Mouse (Mus musculus) kidney, embryonic 14.5 days (tissue): ENCODE measurements around the gene Baz2b. TPM values are rescaled to one million over a fixed set of nuclear protein-coding genes. Genes with fewer than 3 reads are reported as not detected.

Experiments
- ATAC-seq: fragments of 200-750 bp; cut with Nextera tagmentation; 2 replicates; pipeline ENCODE4 v1.8.0; 2017; ENCODE audit warnings: moderate number of reproducible peaks, mild to moderate bottlenecking, moderate TSS enrichment, moderate library complexity; ENCODE audit not compliant: low FRiP score, low TSS enrichment
- H3K27ac ChIP-seq: fragments of 300-500 bp; sonication (generic); 2 replicates; pipeline ENCODE4 v1.5.1; 2014; ENCODE audit warnings: low read depth, mild to moderate bottlenecking, low read length, moderate library complexity, mixed read lengths
- H3K27me3 ChIP-seq: fragments of 300-500 bp; sonication (generic); 2 replicates; pipeline ENCODE4 v1.6.1; 2014; ENCODE audit warnings: mild to moderate bottlenecking, low read length; ENCODE audit not compliant: control insufficient read depth, insufficient read depth
- H3K36me3 ChIP-seq: fragments of 300-500 bp; sonication (generic); 2 replicates; pipeline ENCODE4 v1.6.1; 2014; ENCODE audit warnings: low read length, mixed read lengths; ENCODE audit not compliant: control insufficient read depth, insufficient read depth
- H3K4me1 ChIP-seq: fragments of 300-500 bp; sonication (generic); 2 replicates; pipeline ENCODE4 v1.6.1; 2014; ENCODE audit warnings: low read length, mixed read lengths; ENCODE audit not compliant: control insufficient read depth, insufficient read depth
- H3K4me2 ChIP-seq: fragments of 300-500 bp; sonication (generic); replicated peaks from 2 replicates; pipeline ENCODE4 v1.6.1; 2014; ENCODE audit warnings: low read depth, mild to moderate bottlenecking, low read length
- H3K4me3 ChIP-seq: fragments of 300-500 bp; sonication (generic); 2 replicates; pipeline ENCODE4 v1.5.1; 2014; ENCODE audit warnings: mild to moderate bottlenecking, low read length
- H3K9ac ChIP-seq: fragments of 300-500 bp; sonication (generic); 2 replicates; pipeline ENCODE4 v1.6.1; 2014; ENCODE audit warnings: low read depth, mild to moderate bottlenecking, low read length, moderate library complexity
- H3K9me3 ChIP-seq: fragments of 300-500 bp; sonication (generic); 2 replicates; pipeline ENCODE4 v1.6.1; 2016; ENCODE audit warnings: low read length; ENCODE audit not compliant: control insufficient read depth
- WGBS: fragments of 180-500 bp; shearing (Covaris S2); extraction: QIAGEN DNeasy Blood & Tissue Kit; methylation state at CpG from one replicate; pipeline ENCODE4 v1.1.7; 2014; 5-methylcytosine and 5-hydroxymethylcytosine counted together
- polyA plus RNA-seq: library from polyadenylated mRNA; unstranded; fragments of >200 nt; fragmentation: Nextera tagmentation; extraction: Ambion mirVana; gene quantifications from 2 replicates; pipeline ENCODE4 v1.2.1, GENCODE M21; 2014

The Baz2b gene
- polyA plus RNA-seq, 1 experiment from 2014 or later = 70.4 TPM

GRCm38 (mm10) chr2:59898105-59898504, 311.5 kb downstream of the Baz2b start:
- no peak overlapping the region for H3K4me3 ChIP-seq
- no peak overlapping the region for H3K9ac ChIP-seq
- H3K9me3 ChIP-seq = no peaks in the 10 kb centered on the region
- 83% methylated on average over 6 of the region's 7 CpGs for WGBS
- H3K27ac ChIP-seq = no peak overlapping the region
- H3K27me3 ChIP-seq = no peaks in the 10 kb centered on the region
- ATAC-seq = no peak
- peaks cover 29% of the 10 kb centered on the region for H3K36me3 ChIP-seq
- no peak overlapping the region for H3K4me2 ChIP-seq
- H3K4me1 ChIP-seq = no peaks in the 10 kb centered on the region

GRCm38 (mm10) chr2:59896837-59897236, 312.8 kb downstream of the Baz2b start:
- Histone ChIP-seq H3K27me3 (no peaks in the 10 kb centered on the region), H3K4me2 (no peak overlapping the region), H3K27ac (no peak overlapping the region), H3K36me3 (peaks cover 20% of the 10 kb centered on the region), H3K4me3 (no peak overlapping the region), H3K9me3 (no peaks in the 10 kb centered on the region), H3K9ac (no peak overlapping the region), H3K4me1 (no peaks in the 10 kb centered on the region)
- WGBS = 53% methylated on average over 8 of the region's 8 CpGs
- ATAC-seq = peak; percentile 76; the same call in 1 of the 2 replicates

- no peaks in the 10 kb centered on the region for H3K4me1 ChIP-seq
- H3K27ac ChIP-seq = no peak overlapping the region
- no peak overlapping the region for H3K4me2 ChIP-seq
- peaks cover 16% of the 10 kb centered on the region for H3K36me3 ChIP-seq
- 75% methylated on average over 7 of the region's 7 CpGs for WGBS
- no peak overlapping the region for H3K9ac ChIP-seq
- H3K9me3 ChIP-seq = no peaks in the 10 kb centered on the region
- H3K27me3 ChIP-seq = no peaks in the 10 kb centered on the region
- no peak for ATAC-seq
- H3K4me3 ChIP-seq = no peak overlapping the region
Measured at GRCm38 (mm10) chr2:59896400-59896799, 313.2 kb downstream of the Baz2b start.

- H3K4me3 ChIP-seq = no peak overlapping the region
- no peaks in the 10 kb centered on the region for H3K27me3 ChIP-seq
- no peak overlapping the region for H3K9ac ChIP-seq
- H3K4me2 ChIP-seq = no peak overlapping the region
- H3K4me1 ChIP-seq = no peaks in the 10 kb centered on the region
- 0 out of 2 replicates have a peak, but pooled peaks cover 2% of the 10 kb centered on the region for H3K36me3 ChIP-seq
- no peaks in the 10 kb centered on the region for H3K9me3 ChIP-seq
- 59% methylated on average over 6 of the region's 6 CpGs for WGBS
- no peak for ATAC-seq
- H3K27ac ChIP-seq = no peak overlapping the region
Measured at GRCm38 (mm10) chr2:59889699-59890098, 319.9 kb downstream of the Baz2b start.

GRCm38 (mm10) chr2:59882742-59883281, 326.8 kb downstream of the Baz2b start:
- no peaks in the 10 kb centered on the region for H3K36me3 ChIP-seq
- no peak overlapping the region; the same call in 1 of the 2 replicates for H3K27ac ChIP-seq
- peak; percentile 15; the same call in 1 of the 2 replicates for ATAC-seq
- no peaks in the 10 kb centered on the region for H3K27me3 ChIP-seq
- H3K4me3 ChIP-seq = peak overlapping the region; percentile 83
- H3K9me3 ChIP-seq = 0 out of 2 replicates have a peak, but pooled peaks cover 5% of the 10 kb centered on the region
- no peak overlapping the region for H3K9ac ChIP-seq
- H3K4me1 ChIP-seq = 0 out of 2 replicates have a peak, but pooled peaks cover 6% of the 10 kb centered on the region
- WGBS = 72% methylated on average over 8 of the region's 8 CpGs
- H3K4me2 ChIP-seq = peak overlapping the region; percentile 68

GRCm38 (mm10) chr2:59881831-59882741, 327.6 kb downstream of the Baz2b start, which contains the start of gene Wdsub1:
Gene Wdsub1 (minus strand): TSS chr2:59882591.
- Histone ChIP-seq H3K9me3 (0 out of 2 replicates have a peak, but pooled peaks cover 5% of the 10 kb centered on the region), H3K36me3 (no peaks in the 10 kb centered on the region), H3K4me1 (0 out of 2 replicates have a peak, but pooled peaks cover 6% of the 10 kb centered on the region), H3K9ac (peak within 1 kb of the TSS; percentile 76), H3K4me3 (peak within 1 kb of the TSS; percentile 83), H3K4me2 (peak within 1 kb of the TSS; percentile 68), H3K27me3 (no peaks in the 10 kb centered on the region), H3K27ac (peak within 1 kb of the TSS; percentile 51; the same call in 1 of the 2 replicates)
- peak; percentile 97 for ATAC-seq
- WGBS = 5% methylated on average over 57 of the region's 57 CpGs

- no peaks in the 10 kb centered on the region for H3K36me3 ChIP-seq
- peak overlapping the region; percentile 68 for H3K4me2 ChIP-seq
- ATAC-seq = no peak
- H3K27ac ChIP-seq = no peak overlapping the region
- peak overlapping the region; percentile 76; the same call in 1 of the 2 replicates for H3K9ac ChIP-seq
- no peaks in the 10 kb centered on the region for H3K27me3 ChIP-seq
- H3K4me3 ChIP-seq = peak overlapping the region; percentile 83
- 0 out of 2 replicates have a peak, but pooled peaks cover 5% of the 10 kb centered on the region for H3K9me3 ChIP-seq
- 0 out of 2 replicates have a peak, but pooled peaks cover 6% of the 10 kb centered on the region for H3K4me1 ChIP-seq
- 78% methylated on average over 6 of the region's 6 CpGs for WGBS
Measured at GRCm38 (mm10) chr2:59881404-59881803, 328.2 kb downstream of the Baz2b start.

- Histone ChIP-seq H3K27ac (no peak overlapping the region), H3K4me2 (no peak overlapping the region), H3K4me1 (0 out of 2 replicates have a peak, but pooled peaks cover 6% of the 10 kb centered on the region), H3K9ac (no peak overlapping the region), H3K36me3 (no peaks in the 10 kb centered on the region), H3K9me3 (0 out of 2 replicates have a peak, but pooled peaks cover 5% of the 10 kb centered on the region), H3K4me3 (no peak overlapping the region), H3K27me3 (no peaks in the 10 kb centered on the region)
- ATAC-seq = no peak
- 73% methylated on average over 19 of the region's 19 CpGs for WGBS
Measured at GRCm38 (mm10) chr2:59878221-59878620, 331.4 kb downstream of the Baz2b start.
